Mouse (Mus musculus) stomach, embryonic 14.5 days (tissue): ENCODE data around the gene Cyp46a1. TPM values are rescaled to one million over a fixed set of nuclear protein-coding genes. Genes with fewer than 3 reads are reported as not detected.

Experiments
- ATAC-seq: fragments of 200-750 bp; cut with Nextera tagmentation; 2 replicates; pipeline ENCODE4 v1.8.0; 2017; ENCODE audit warnings: low read depth, moderate TSS enrichment; ENCODE audit not compliant: insufficient number of reproducible peaks, insufficient read depth, low FRiP score
- H3K27ac ChIP-seq: fragments of 300-500 bp; sonication (generic); 2 replicates; pipeline ENCODE4 v1.5.1; 2014; ENCODE audit warnings: mild to moderate bottlenecking, low read length, moderate library complexity, mixed read lengths
- H3K27me3 ChIP-seq: fragments of 300-500 bp; sonication (generic); 2 replicates; pipeline ENCODE4 v1.6.1; 2014; ENCODE audit warnings: low read length, control low read depth, mixed read lengths; ENCODE audit not compliant: control insufficient read depth, insufficient read depth
- H3K36me3 ChIP-seq: fragments of 300-500 bp; sonication (generic); 2 replicates; pipeline ENCODE4 v1.6.1; 2014; ENCODE audit warnings: mild to moderate bottlenecking, control low read depth, low read length, moderate library complexity, mixed read lengths; ENCODE audit not compliant: control insufficient read depth, insufficient read depth
- H3K4me1 ChIP-seq: fragments of 300-500 bp; sonication (generic); 2 replicates; pipeline ENCODE4 v1.6.1; 2014; ENCODE audit warnings: low read length, control low read depth, mixed read lengths; ENCODE audit not compliant: control insufficient read depth, insufficient read depth
- H3K4me2 ChIP-seq: fragments of 300-500 bp; sonication (generic); replicated peaks from 2 replicates; pipeline ENCODE4 v1.6.1; 2014; ENCODE audit warnings: low read depth, low read length, control low read depth
- H3K4me3 ChIP-seq: fragments of 300-500 bp; sonication (generic); 2 replicates; pipeline ENCODE4 v1.5.1; 2014; ENCODE audit warnings: low read depth, low read length, control low read depth
- H3K9ac ChIP-seq: fragments of 300-500 bp; sonication (generic); replicated peaks from 2 replicates; pipeline ENCODE4 v1.6.1; 2014; ENCODE audit warnings: low read depth, mild to moderate bottlenecking, control low read depth, low read length, moderate library complexity, mixed read lengths
- H3K9me3 ChIP-seq: fragments of 300-500 bp; sonication (generic); 2 replicates; pipeline ENCODE4 v1.6.1; 2016; ENCODE audit warnings: low read depth, low read length, control low read depth; ENCODE audit not compliant: control insufficient read depth
- WGBS: fragments of 180-500 bp; shearing (Covaris S2); extraction: QIAGEN DNeasy Blood & Tissue Kit; methylation state at CpG from one replicate; pipeline ENCODE4 v1.1.7; 2014; 5-methylcytosine and 5-hydroxymethylcytosine counted together
- polyA plus RNA-seq: library from polyadenylated mRNA; unstranded; fragments of >200 nt; fragmentation: Nextera tagmentation; extraction: Ambion mirVana; gene quantifications from 2 replicates; pipeline ENCODE4 v1.2.1, GENCODE M21; 2014

Cyp46a1 gene
- polyA plus RNA-seq, 1 experiment from 2014 or later: 6.5 TPM

DNA sequence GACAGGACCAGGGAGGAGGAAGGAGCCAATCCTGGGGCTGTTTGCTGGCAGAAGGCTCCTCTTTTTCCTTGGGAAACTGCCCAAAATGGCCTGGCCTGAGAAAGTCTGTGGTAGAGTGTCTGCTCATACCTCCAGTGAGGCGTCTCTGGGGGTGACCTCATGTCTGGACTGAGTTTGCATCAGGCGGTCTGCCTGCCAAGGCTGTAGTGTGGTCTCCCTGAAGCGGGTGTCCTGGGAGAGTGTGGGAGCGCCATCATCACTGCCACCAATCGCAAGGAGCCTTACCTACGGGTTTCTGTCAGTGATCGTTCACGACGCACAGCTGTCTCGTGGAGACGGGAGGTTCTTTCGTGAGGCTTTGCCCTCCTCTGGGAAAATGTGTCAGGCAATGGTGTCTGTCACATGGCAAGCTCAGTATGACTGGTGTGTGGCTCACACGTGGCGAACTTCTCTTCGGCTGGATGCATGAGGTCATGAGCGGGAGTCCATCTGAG, 25.8 kb upstream of the Cyp46a1 start:
- Histone ChIP-seq H3K4me1 (no peaks in the 10 kb centered on the region; the same call in 1 of the 2 replicates), H3K27me3 (no peaks in the 10 kb centered on the region), H3K36me3 (no peaks in the 10 kb centered on the region), H3K9ac (no peak overlapping the region), H3K4me2 (no peak overlapping the region), H3K4me3 (no peak overlapping the region), H3K27ac (no peak overlapping the region), H3K9me3 (no peaks in the 10 kb centered on the region)
- 85% methylated on average over 16 of the region's 16 CpGs for WGBS
- no peak for ATAC-seq

DNA sequence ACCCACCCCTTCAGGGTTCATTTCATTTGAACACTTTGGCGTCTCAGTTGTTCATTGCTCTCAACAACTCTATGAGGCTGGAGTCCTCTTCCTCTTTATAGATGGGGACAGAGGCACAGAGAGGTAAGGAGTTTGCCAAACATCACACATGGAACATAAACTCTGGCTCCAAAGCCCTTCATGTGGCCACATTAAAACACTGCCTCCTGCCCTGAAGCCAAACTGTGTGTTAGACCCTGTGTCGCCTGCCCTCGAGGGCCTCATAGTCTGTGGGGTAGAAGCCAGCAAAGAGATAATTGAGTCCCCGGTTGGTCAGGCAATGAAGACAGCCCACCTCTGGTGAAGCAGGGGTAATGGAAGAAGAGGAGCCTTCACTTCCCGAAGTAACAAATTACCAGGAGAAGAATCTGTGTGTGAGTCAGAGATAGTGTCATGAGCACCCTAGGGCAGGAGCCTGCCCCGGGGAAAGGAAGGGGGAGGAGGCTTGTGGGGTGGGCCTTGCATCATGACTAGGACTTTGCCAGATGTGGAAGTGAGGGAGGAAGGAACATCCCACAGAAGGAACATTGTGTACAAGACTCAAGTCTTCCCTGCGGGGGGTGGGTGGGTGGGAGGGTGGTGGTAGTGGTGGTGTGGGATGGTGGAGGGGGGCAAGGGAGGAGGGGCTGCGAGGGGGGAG, 24.9 kb upstream of the Cyp46a1 start:
- no peak overlapping the region for H3K4me3 ChIP-seq
- no peaks in the 10 kb centered on the region for H3K27me3 ChIP-seq
- H3K36me3 ChIP-seq: no peaks in the 10 kb centered on the region
- no peak overlapping the region for H3K9ac ChIP-seq
- H3K27ac ChIP-seq: no peak overlapping the region
- 59% methylated on average over 8 of the region's 8 CpGs for WGBS
- no peaks in the 10 kb centered on the region; the same call in 1 of the 2 replicates for H3K4me1 ChIP-seq
- H3K4me2 ChIP-seq: no peak overlapping the region
- H3K9me3 ChIP-seq: no peaks in the 10 kb centered on the region
- no peak for ATAC-seq

DNA sequence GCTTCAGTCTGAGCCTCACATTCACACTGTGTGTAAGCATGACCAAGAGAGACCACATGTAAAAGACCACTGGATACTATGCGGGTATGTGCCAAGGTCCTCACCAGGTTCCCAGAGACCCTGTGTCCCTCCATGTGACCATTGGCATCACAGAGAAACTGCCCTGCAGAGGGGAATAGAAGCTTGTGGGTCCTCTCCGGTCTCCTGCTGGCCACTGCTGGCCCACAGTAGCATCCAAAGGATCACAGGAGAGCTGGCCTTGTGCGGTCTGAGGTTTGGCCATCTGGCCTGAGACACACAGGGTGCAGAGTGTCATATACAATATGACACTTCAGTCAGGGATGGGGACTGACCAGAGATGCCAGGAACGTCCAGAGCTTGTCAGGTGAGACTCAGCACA, 24.1 kb upstream of the Cyp46a1 start:
- Histone ChIP-seq H3K27me3 (no peaks in the 10 kb centered on the region), H3K4me1 (no peaks in the 10 kb centered on the region; the same call in 1 of the 2 replicates), H3K4me3 (no peak overlapping the region), H3K4me2 (no peak overlapping the region), H3K9me3 (no peaks in the 10 kb centered on the region), H3K36me3 (no peaks in the 10 kb centered on the region), H3K27ac (no peak overlapping the region), H3K9ac (no peak overlapping the region)
- 80% methylated on average over 4 of the region's 4 CpGs for WGBS
- ATAC-seq: no peak

DNA sequence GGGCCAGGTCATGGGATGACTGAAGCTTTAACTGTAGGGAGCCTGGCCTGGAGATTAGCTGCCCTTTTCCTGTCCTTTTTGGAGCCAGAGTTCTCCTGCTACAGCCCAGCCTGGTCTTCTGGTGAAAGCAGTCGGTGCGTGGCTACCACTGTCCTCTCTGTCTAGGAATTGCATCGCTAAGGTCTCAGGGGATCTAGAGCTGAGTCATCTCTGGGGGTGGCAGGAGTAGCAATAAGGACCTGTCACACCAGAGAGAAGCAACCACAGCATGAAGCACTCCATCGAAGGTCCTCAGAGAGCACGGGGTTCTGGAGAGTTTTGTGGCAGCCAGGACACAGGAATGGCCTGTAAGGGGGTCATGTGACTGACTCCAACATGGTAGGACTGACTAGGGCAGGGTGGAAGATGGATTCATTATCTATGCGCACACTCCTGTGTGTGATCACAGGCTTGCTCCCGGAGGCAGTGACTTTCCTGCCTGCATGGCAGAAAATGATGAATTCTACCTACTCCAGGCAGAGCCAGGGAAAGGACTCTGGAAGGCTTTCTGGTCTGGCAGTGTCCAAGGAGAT, 23.6 kb upstream of the Cyp46a1 start:
- Histone ChIP-seq H3K4me2 (no peak overlapping the region), H3K36me3 (no peaks in the 10 kb centered on the region), H3K4me1 (no peaks in the 10 kb centered on the region; the same call in 1 of the 2 replicates), H3K4me3 (no peak overlapping the region), H3K27me3 (no peaks in the 10 kb centered on the region), H3K9me3 (no peaks in the 10 kb centered on the region), H3K27ac (no peak overlapping the region), H3K9ac (no peak overlapping the region)
- 72% methylated on average over 7 of the region's 7 CpGs for WGBS
- no peak for ATAC-seq

DNA sequence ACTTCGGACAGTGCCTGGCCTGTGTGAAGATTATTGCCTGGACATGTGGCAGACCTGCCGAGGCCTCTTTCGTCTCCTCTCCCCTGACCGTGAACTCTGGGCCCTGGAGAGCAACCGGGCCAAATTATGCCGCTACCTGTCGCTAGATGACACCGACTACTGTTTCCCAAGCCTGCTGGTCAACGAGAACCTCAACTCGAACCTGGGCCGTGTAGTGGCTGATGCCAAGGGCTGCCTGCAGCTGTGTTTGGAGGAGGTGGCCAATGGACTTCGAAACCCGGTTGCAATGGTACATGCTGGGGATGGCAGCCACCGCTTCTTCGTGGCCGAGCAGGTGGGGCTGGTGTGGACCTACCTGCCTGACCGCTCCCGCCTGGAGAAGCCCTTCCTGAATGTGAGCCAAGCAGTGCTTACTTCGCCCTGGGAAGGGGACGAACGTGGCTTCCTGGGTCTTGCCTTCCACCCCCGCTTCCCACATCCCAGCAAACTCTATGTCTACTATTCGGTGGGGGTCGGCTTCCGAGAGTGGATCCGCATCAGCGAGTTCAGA, 22.4 kb upstream of the Cyp46a1 start:
- Histone ChIP-seq H3K4me1 (no peaks in the 10 kb centered on the region), H3K27ac (no peak overlapping the region), H3K27me3 (peaks cover 7% of the 10 kb centered on the region), H3K4me2 (no peak overlapping the region), H3K9me3 (no peaks in the 10 kb centered on the region), H3K9ac (no peak overlapping the region), H3K36me3 (no peaks in the 10 kb centered on the region), H3K4me3 (no peak overlapping the region)
- no peak for ATAC-seq
- 89% methylated on average over 27 of the region's 27 CpGs for WGBS

DNA sequence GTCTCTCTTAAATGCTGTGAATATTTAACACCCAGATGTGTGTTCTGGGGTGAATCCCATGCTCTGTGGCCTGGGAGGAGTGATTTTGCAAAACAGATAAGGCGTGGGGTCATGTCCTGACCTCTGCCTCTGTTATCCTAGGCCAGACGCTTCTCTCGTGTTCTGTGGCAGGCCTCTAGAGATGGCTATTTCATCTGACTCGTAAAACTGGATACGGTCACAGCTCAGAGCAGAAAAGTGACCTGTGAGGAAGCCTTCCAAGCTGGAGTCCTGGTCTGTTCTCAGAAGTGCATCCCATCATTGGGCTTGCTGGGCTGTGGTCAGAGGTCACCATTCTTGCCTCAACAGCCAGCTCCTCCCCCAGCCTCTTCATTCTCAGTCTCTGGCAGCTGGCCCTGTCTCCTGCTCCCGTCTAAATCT, 21.7 kb upstream of the Cyp46a1 start:
- ATAC-seq: no peak

DNA sequence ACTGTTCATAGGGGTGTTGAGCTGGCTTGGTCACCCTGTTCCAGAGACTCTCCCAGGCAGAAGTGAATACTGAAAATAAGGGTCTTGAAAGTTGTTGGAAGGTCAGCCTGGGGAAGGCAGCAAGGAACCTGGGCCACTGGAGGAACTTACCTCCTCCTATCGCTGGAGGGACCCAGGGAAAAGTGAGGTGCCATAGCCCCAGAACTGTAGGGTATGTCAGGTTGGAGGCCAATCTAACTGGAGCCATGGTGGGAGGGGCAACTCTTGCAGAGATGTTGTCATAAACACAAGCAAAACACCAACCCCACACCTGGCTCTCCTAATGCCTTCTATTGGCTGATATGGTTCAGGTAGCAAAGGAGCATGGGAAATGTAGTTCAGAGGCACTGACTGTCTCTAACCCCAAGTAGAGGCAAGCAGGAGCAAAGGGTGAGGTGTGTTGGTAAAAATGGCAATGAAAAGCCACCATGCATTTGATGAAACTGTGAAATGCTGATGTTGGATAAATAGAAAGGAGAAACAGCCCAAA, 20.9 kb upstream of the Cyp46a1 start:
- H3K27me3 ChIP-seq: peaks cover 17% of the 10 kb centered on the region
- 80% methylated on average over 1 of the region's 1 CpGs for WGBS
- no peak overlapping the region for H3K27ac ChIP-seq
- H3K9me3 ChIP-seq: no peaks in the 10 kb centered on the region
- no peaks in the 10 kb centered on the region for H3K36me3 ChIP-seq
- ATAC-seq: no peak
- no peak overlapping the region for H3K4me2 ChIP-seq
- no peaks in the 10 kb centered on the region for H3K4me1 ChIP-seq
- H3K4me3 ChIP-seq: no peak overlapping the region
- no peak overlapping the region for H3K9ac ChIP-seq

More for the DNA sequence above, 21.7 kb upstream of the Cyp46a1 start:
- H3K27me3 ChIP-seq: peaks cover 12% of the 10 kb centered on the region
- no peaks in the 10 kb centered on the region for H3K9me3 ChIP-seq
- no peak overlapping the region for H3K27ac ChIP-seq
- 49% methylated on average over 6 of the region's 6 CpGs for WGBS
- H3K36me3 ChIP-seq: no peaks in the 10 kb centered on the region
- no peak overlapping the region for H3K4me3 ChIP-seq
- H3K4me1 ChIP-seq: no peaks in the 10 kb centered on the region
- no peak overlapping the region for H3K9ac ChIP-seq
- no peak overlapping the region for H3K4me2 ChIP-seq

DNA sequence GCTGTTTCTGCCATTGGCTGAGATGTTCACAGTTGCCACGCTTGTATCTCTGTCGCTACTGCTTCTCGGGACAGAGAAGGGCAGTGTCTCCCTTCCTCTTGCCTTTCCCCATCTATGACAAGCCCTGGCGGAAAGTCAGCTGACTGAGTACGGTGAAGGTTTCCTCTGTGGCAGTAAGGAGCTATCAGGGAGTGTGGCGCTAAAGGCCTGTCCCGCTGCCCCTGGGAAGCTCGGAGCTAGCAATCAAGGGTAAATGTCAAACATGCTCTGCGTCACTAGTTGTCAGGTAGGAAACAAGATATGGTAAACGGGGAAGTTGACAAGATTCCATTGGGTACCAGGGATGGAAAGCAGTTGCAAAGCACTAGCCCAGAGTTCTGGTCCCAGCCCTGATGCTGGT, 18.4 kb upstream of the Cyp46a1 start:
- WGBS: 51% methylated on average over 10 of the region's 10 CpGs
- Histone ChIP-seq H3K4me2 (no peak overlapping the region), H3K27ac (no peak overlapping the region), H3K27me3 (peaks cover 29% of the 10 kb centered on the region), H3K36me3 (no peaks in the 10 kb centered on the region), H3K9me3 (no peaks in the 10 kb centered on the region), H3K9ac (no peak overlapping the region), H3K4me1 (no peaks in the 10 kb centered on the region), H3K4me3 (no peak overlapping the region)
- no peak for ATAC-seq
